Mouse (Mus musculus): Measurements from ENCODE around the gene Elmsan1. TPM values are rescaled to one million over a fixed set of nuclear protein-coding genes. Genes with fewer than 3 reads are reported as not detected.

Gene Elmsan1
- polyA plus RNA-seq, 1 experiment from 2014 or later: 9.0 TPM

- Histone ChIP-seq H3K4me2 (replicated peaks) (no peak overlapping the region), H3K4me1 (peaks cover 16% of the 10 kb centered on the region), H3K9ac (no peak overlapping the region), H3K27me3 (no peaks in the 10 kb centered on the region), H3K36me3 (peaks cover 26% of the 10 kb centered on the region), H3K27ac (peak overlapping the region; percentile 32; the same call in 1 of the 2 replicates), H3K9me3 (no peaks in the 10 kb centered on the region), H3K4me3 (no peak overlapping the region)
- no peak for ATAC-seq (ENCODE audit: insufficient number of reproducible peaks, insufficient read depth, low FRiP score, low TSS enrichment)
- 25% methylated on average over 8 of the region's 8 CpGs for WGBS
These were observed 52.9 kb downstream of the Elmsan1 start for GRCm38 (mm10) chr12:84165631-84166373.

DNA sequence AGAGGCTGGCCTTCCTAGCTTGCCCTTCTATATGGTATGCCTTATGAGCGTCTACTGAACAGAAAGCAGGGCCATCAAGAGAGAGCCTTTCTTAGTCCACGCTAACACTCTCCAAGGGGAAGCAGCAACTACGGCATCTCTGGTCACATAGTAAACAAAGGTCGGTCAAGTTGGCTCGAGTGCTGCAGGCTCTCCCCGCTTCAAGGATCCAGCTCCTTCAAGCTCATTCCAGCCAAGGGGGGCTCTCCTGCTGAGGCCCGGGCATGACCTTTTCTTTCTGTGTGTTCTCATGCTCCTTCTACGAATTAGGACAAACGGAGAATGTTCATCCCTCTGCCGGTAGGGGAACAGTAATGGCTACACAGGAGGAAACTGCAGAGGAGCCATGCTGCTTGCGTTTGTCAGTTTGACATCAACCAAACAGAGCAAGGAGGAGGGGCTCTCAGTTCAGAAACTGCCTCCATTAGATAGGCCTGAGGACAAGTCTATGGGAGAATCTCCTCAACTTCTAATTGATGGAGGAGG lies 55.0 kb downstream of the Elmsan1 start:
- WGBS: 85% methylated on average over 11 of the region's 11 CpGs
- Histone ChIP-seq H3K36me3 (peaks cover 42% of the 10 kb centered on the region), H3K27ac (no peak overlapping the region), H3K4me3 (no peak overlapping the region), H3K4me1 (peaks cover 16% of the 10 kb centered on the region), H3K4me2 (replicated peaks) (no peak overlapping the region), H3K9ac (no peak overlapping the region), H3K9me3 (no peaks in the 10 kb centered on the region), H3K27me3 (no peaks in the 10 kb centered on the region)
- ATAC-seq (ENCODE audit: insufficient number of reproducible peaks, insufficient read depth, low FRiP score, low TSS enrichment): no peak

GRCm38 (mm10) chr12:84163133-84163532 lies 55.5 kb downstream of the Elmsan1 start:
- H3K4me1 ChIP-seq: peaks cover 16% of the 10 kb centered on the region
- no peak overlapping the region for H3K27ac ChIP-seq
- H3K4me2 ChIP-seq (replicated peaks): no peak overlapping the region
- peaks cover 47% of the 10 kb centered on the region for H3K36me3 ChIP-seq
- no peaks in the 10 kb centered on the region for H3K9me3 ChIP-seq
- no peaks in the 10 kb centered on the region for H3K27me3 ChIP-seq
- no peak overlapping the region for H3K4me3 ChIP-seq
- ATAC-seq (ENCODE audit: insufficient number of reproducible peaks, insufficient read depth, low FRiP score, low TSS enrichment): no peak
- WGBS: 88% methylated on average over 9 of the region's 9 CpGs
- no peak overlapping the region for H3K9ac ChIP-seq

GRCm38 (mm10) chr12:84161616-84162433 lies 56.9 kb downstream of the Elmsan1 start:
- Histone ChIP-seq H3K4me1 (peaks cover 16% of the 10 kb centered on the region), H3K36me3 (peaks cover 52% of the 10 kb centered on the region), H3K27me3 (no peaks in the 10 kb centered on the region), H3K9ac (no peak overlapping the region), H3K27ac (no peak overlapping the region), H3K4me2 (replicated peaks) (no peak overlapping the region), H3K9me3 (no peaks in the 10 kb centered on the region), H3K4me3 (no peak overlapping the region)
- WGBS: 72% methylated on average over 14 of the region's 14 CpGs
- ATAC-seq (ENCODE audit: insufficient number of reproducible peaks, insufficient read depth, low FRiP score, low TSS enrichment): no peak

GRCm38 (mm10) chr12:84161116-84161515 lies 57.6 kb downstream of the Elmsan1 start:
- H3K4me1 ChIP-seq: peaks cover 11% of the 10 kb centered on the region
- no peaks in the 10 kb centered on the region for H3K27me3 ChIP-seq
- H3K4me2 ChIP-seq (replicated peaks): no peak overlapping the region
- no peak for ATAC-seq (ENCODE audit: insufficient number of reproducible peaks, insufficient read depth, low FRiP score, low TSS enrichment)
- no peak overlapping the region for H3K4me3 ChIP-seq
- WGBS: 80% methylated on average over 8 of the region's 8 CpGs
- H3K9ac ChIP-seq: no peak overlapping the region
- no peak overlapping the region for H3K27ac ChIP-seq
- no peaks in the 10 kb centered on the region for H3K9me3 ChIP-seq
- peaks cover 59% of the 10 kb centered on the region for H3K36me3 ChIP-seq

- no peak for ATAC-seq (ENCODE audit: insufficient number of reproducible peaks, insufficient read depth, low FRiP score, low TSS enrichment)
- H3K4me1 ChIP-seq: peaks cover 5% of the 10 kb centered on the region
- H3K36me3 ChIP-seq: peaks cover 64% of the 10 kb centered on the region
- no peaks in the 10 kb centered on the region for H3K9me3 ChIP-seq
- H3K4me3 ChIP-seq: no peak overlapping the region
- 95% methylated on average over 8 of the region's 8 CpGs for WGBS
- H3K27ac ChIP-seq: no peak overlapping the region
- no peaks in the 10 kb centered on the region for H3K27me3 ChIP-seq
- H3K9ac ChIP-seq: no peak overlapping the region
- H3K4me2 ChIP-seq (replicated peaks): no peak overlapping the region
These were observed 58.2 kb downstream of the Elmsan1 start for GRCm38 (mm10) chr12:84160491-84160890.

GRCm38 (mm10) chr12:84158156-84158555 lies 60.5 kb downstream of the Elmsan1 start:
- peaks cover 76% of the 10 kb centered on the region for H3K36me3 ChIP-seq
- WGBS: 92% methylated on average over 14 of the region's 14 CpGs

GRCm38 (mm10) chr12:84156210-84156609 lies 62.5 kb downstream of the Elmsan1 start:
- Histone ChIP-seq H3K4me3 (no peak overlapping the region), H3K27me3 (no peaks in the 10 kb centered on the region), H3K4me1 (no peaks in the 10 kb centered on the region), H3K9ac (no peak overlapping the region), H3K36me3 (peaks cover 84% of the 10 kb centered on the region), H3K27ac (no peak overlapping the region), H3K4me2 (replicated peaks) (no peak overlapping the region), H3K9me3 (no peaks in the 10 kb centered on the region)
- 91% methylated on average over 18 of the region's 18 CpGs for WGBS
- ATAC-seq (ENCODE audit: insufficient number of reproducible peaks, insufficient read depth, low FRiP score, low TSS enrichment): no peak

More at GRCm38 (mm10) chr12:84158156-84158555, 60.5 kb downstream of the Elmsan1 start:
- no peak for ATAC-seq (ENCODE audit: insufficient number of reproducible peaks, insufficient read depth, low FRiP score, low TSS enrichment)
- Histone ChIP-seq H3K4me1 (no peaks in the 10 kb centered on the region), H3K27me3 (no peaks in the 10 kb centered on the region), H3K9me3 (no peaks in the 10 kb centered on the region), H3K4me3 (no peak overlapping the region), H3K27ac (no peak overlapping the region), H3K9ac (no peak overlapping the region), H3K4me2 (replicated peaks) (no peak overlapping the region)

GRCm38 (mm10) chr12:84155523-84155871 lies 63.2 kb downstream of the Elmsan1 start:
- no peaks in the 10 kb centered on the region for H3K27me3 ChIP-seq
- no peak overlapping the region for H3K27ac ChIP-seq
- peaks cover 83% of the 10 kb centered on the region for H3K36me3 ChIP-seq
- 82% methylated on average over 2 of the region's 2 CpGs for WGBS
- H3K9me3 ChIP-seq: no peaks in the 10 kb centered on the region
- no peak for ATAC-seq (ENCODE audit: insufficient number of reproducible peaks, insufficient read depth, low FRiP score, low TSS enrichment)
- no peaks in the 10 kb centered on the region for H3K4me1 ChIP-seq
- no peak overlapping the region for H3K4me2 ChIP-seq (replicated peaks)
- H3K9ac ChIP-seq: no peak overlapping the region
- H3K4me3 ChIP-seq: no peak overlapping the region

DNA sequence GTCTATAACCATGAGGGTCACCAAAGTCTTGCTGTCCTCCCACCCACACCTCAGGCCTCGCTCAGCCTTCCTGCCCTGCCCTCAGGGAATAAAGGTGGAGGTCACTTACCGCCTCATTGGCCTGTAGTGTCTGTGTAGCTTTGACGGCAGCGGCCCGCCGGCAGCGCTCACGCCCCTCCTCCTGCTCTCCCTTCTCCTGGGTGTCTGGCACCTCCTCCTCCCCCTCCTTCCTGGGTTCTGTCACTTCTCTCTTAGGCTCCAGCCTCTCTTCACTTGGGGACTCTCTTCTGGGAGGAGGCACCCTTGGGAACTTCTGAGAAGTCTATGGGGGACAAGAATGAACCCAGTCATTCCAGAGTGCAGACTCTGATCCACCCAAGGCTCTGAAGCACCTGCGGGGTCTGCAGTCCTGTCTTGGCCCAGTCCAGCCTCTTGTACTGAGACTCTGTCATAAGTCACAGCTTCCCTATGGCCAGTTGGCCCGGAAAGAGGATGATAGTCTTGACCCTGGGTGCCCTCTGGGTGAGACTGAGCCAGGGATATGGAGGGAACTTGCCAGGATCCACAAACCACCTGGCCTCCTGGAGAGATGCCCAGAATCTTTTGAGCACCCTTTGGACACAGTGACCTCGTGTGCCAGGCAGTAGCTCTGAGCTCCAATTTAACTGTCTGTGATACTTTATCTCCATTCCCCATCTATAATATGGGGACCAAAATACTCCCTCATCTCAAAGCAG lies 63.7 kb downstream of the Elmsan1 start:
- no peak overlapping the region for H3K4me2 ChIP-seq (replicated peaks)
- no peak for ATAC-seq (ENCODE audit: insufficient number of reproducible peaks, insufficient read depth, low FRiP score, low TSS enrichment)
- H3K9me3 ChIP-seq: no peaks in the 10 kb centered on the region
- no peaks in the 10 kb centered on the region for H3K4me1 ChIP-seq
- no peak overlapping the region for H3K4me3 ChIP-seq
- no peak overlapping the region for H3K27ac ChIP-seq
- H3K36me3 ChIP-seq: peaks cover 78% of the 10 kb centered on the region
- 86% methylated on average over 11 of the region's 11 CpGs for WGBS
- no peaks in the 10 kb centered on the region for H3K27me3 ChIP-seq
- H3K9ac ChIP-seq: no peak overlapping the region

GRCm38 (mm10) chr12:84153414-84153813 lies 65.3 kb downstream of the Elmsan1 start:
- WGBS: 78% methylated on average over 6 of the region's 6 CpGs
- no peak overlapping the region for H3K9ac ChIP-seq
- peaks cover 63% of the 10 kb centered on the region for H3K36me3 ChIP-seq
- H3K4me2 ChIP-seq (replicated peaks): no peak overlapping the region
- H3K9me3 ChIP-seq: no peaks in the 10 kb centered on the region
- no peak overlapping the region for H3K4me3 ChIP-seq
- H3K27ac ChIP-seq: no peak overlapping the region
- no peaks in the 10 kb centered on the region for H3K27me3 ChIP-seq
- ATAC-seq (ENCODE audit: insufficient number of reproducible peaks, insufficient read depth, low FRiP score, low TSS enrichment): no peak
- H3K4me1 ChIP-seq: peaks cover 2% of the 10 kb centered on the region; the same call in 1 of the 2 replicates
